Mouse (Mus musculus) hindbrain, embryonic 11.5 days (tissue): ENCODE measurements around the gene Itpk1. TPM values are rescaled to one million over a fixed set of nuclear protein-coding genes. Genes with fewer than 3 reads are reported as not detected.

Experiments
- ATAC-seq: fragments of 200-750 bp; cut with Nextera tagmentation; 2 replicates; pipeline ENCODE4 v1.8.0; 2017; ENCODE audit warnings: mild to moderate bottlenecking, moderate TSS enrichment, moderate library complexity; ENCODE audit not compliant: low FRiP score
- DNase-seq: peaks from one replicate; pipeline ENCODE4 v3.0.0-alpha.2; 2015; ENCODE audit warnings: low spot score
- H3K27ac ChIP-seq: fragments of 300-500 bp; sonication (generic); 2 replicates; pipeline ENCODE4 v1.5.1; 2014; ENCODE audit warnings: mild to moderate bottlenecking, low read depth, low read length
- H3K27me3 ChIP-seq: fragments of 300-500 bp; sonication (generic); 2 replicates; pipeline ENCODE4 v1.6.1; 2014; ENCODE audit warnings: mild to moderate bottlenecking, low read length, moderate library complexity, mixed read lengths; ENCODE audit not compliant: control insufficient read depth, insufficient read depth
- H3K36me3 ChIP-seq: fragments of 300-500 bp; sonication (generic); 2 replicates; pipeline ENCODE4 v1.6.1; 2014; ENCODE audit warnings: mild to moderate bottlenecking, low read length, moderate library complexity, mixed read lengths; ENCODE audit not compliant: control insufficient read depth, insufficient read depth
- H3K4me1 ChIP-seq: fragments of 300-500 bp; sonication (generic); replicated peaks from 2 replicates; pipeline ENCODE4 v1.6.1; 2014; ENCODE audit warnings: low read length, mixed read lengths; ENCODE audit not compliant: control insufficient read depth, insufficient read depth
- H3K4me2 ChIP-seq: fragments of 300-500 bp; sonication (generic); replicated peaks from 2 replicates; pipeline ENCODE4 v1.6.1; 2014; ENCODE audit warnings: mild to moderate bottlenecking, low read depth, low read length
- H3K4me3 ChIP-seq: fragments of 300-500 bp; sonication (generic); 2 replicates; pipeline ENCODE4 v1.5.1; 2014; ENCODE audit warnings: low read depth, low read length
- H3K9ac ChIP-seq: fragments of 300-500 bp; sonication (generic); 2 replicates; pipeline ENCODE4 v1.6.1; 2014; ENCODE audit warnings: low read depth, low read length
- H3K9me3 ChIP-seq: fragments of 300-500 bp; sonication (generic); 2 replicates; pipeline ENCODE4 v1.6.1; 2016; ENCODE audit warnings: low read length; ENCODE audit not compliant: control insufficient read depth
- WGBS: fragments of 180-500 bp; shearing (Covaris S2); extraction: QIAGEN DNeasy Blood & Tissue Kit; methylation state at CpG from one replicate; pipeline ENCODE4 v1.1.7; 2014; 5-methylcytosine and 5-hydroxymethylcytosine counted together
- polyA plus RNA-seq: library from polyadenylated mRNA; unstranded; fragments of >200 nt; fragmentation: Nextera tagmentation; extraction: Ambion mirVana; gene quantifications from 2 replicates; pipeline ENCODE4 v1.2.1, GENCODE M21; 2014

The Itpk1 gene
- polyA plus RNA-seq, 1 experiment from 2014 or later, result 14.1 TPM

GRCm38 (mm10) chr12:102598535-102598934 is 106.2 kb downstream of the Itpk1 start:
- Histone ChIP-seq H3K9me3 (no peaks in the 10 kb centered on the region), H3K4me2 (no peak overlapping the region), H3K36me3 (no peaks in the 10 kb centered on the region), H3K9ac (no peak overlapping the region), H3K27ac (no peak overlapping the region), H3K27me3 (no peaks in the 10 kb centered on the region), H3K4me3 (no peak overlapping the region), H3K4me1 (peaks cover 3% of the 10 kb centered on the region; the same call in 1 of the 2 replicates)
- DNase-seq (no peak), ATAC-seq (no peak)
- 98% methylated on average over 3 of the region's 3 CpGs for WGBS

GRCm38 (mm10) chr12:102597466-102597865 is 107.3 kb downstream of the Itpk1 start:
- Histone ChIP-seq H3K9ac (no peak overlapping the region), H3K4me1 (peaks cover 3% of the 10 kb centered on the region; the same call in 1 of the 2 replicates), H3K9me3 (no peaks in the 10 kb centered on the region), H3K36me3 (no peaks in the 10 kb centered on the region), H3K27me3 (no peaks in the 10 kb centered on the region), H3K4me3 (no peak overlapping the region), H3K27ac (no peak overlapping the region), H3K4me2 (no peak overlapping the region)
- DNase-seq (no peak), ATAC-seq (no peak)
- WGBS, result 74% methylated on average over 4 of the region's 4 CpGs

- no peak overlapping the region for H3K27ac ChIP-seq
- H3K4me3 ChIP-seq, result no peak overlapping the region
- no peaks in the 10 kb centered on the region for H3K9me3 ChIP-seq
- whole genome bisulfite sequencing, result 73% methylated on average over 7 of the region's 7 CpGs
- no peaks in the 10 kb centered on the region for H3K36me3 ChIP-seq
- ATAC-seq (no peak), DNase-seq (no peak)
- H3K9ac ChIP-seq, result no peak overlapping the region
- no peak overlapping the region for H3K4me2 ChIP-seq
- no peaks in the 10 kb centered on the region for H3K27me3 ChIP-seq
- peaks cover 3% of the 10 kb centered on the region; the same call in 1 of the 2 replicates for H3K4me1 ChIP-seq
Observed at GRCm38 (mm10) chr12:102596410-102596809, 108.3 kb downstream of the Itpk1 start.

- Histone ChIP-seq H3K27me3 (no peaks in the 10 kb centered on the region), H3K27ac (no peak overlapping the region), H3K36me3 (no peaks in the 10 kb centered on the region), H3K9ac (no peak overlapping the region), H3K4me1 (no peaks in the 10 kb centered on the region), H3K4me2 (no peak overlapping the region), H3K4me3 (no peak overlapping the region), H3K9me3 (no peaks in the 10 kb centered on the region)
- DNase-seq (no peak), ATAC-seq (no peak)
- WGBS, result 69% methylated on average over 9 of the region's 9 CpGs
Observed at GRCm38 (mm10) chr12:102594627-102595026, 110.1 kb downstream of the Itpk1 start.

GRCm38 (mm10) chr12:102593699-102594098 is 111.0 kb downstream of the Itpk1 start:
- Histone ChIP-seq H3K27ac (no peak overlapping the region), H3K4me1 (no peaks in the 10 kb centered on the region), H3K36me3 (no peaks in the 10 kb centered on the region), H3K4me3 (no peak overlapping the region), H3K4me2 (no peak overlapping the region), H3K9ac (no peak overlapping the region), H3K9me3 (no peaks in the 10 kb centered on the region), H3K27me3 (no peaks in the 10 kb centered on the region)
- ATAC-seq, result no peak
- DNase-seq, result no peak
- 74% methylated on average over 9 of the region's 9 CpGs for WGBS

GRCm38 (mm10) chr12:102590711-102591360 is 113.9 kb downstream of the Itpk1 start:
- ATAC-seq, result no peak
- no peak overlapping the region for H3K4me2 ChIP-seq
- H3K27me3 ChIP-seq, result no peaks in the 10 kb centered on the region
- H3K9ac ChIP-seq, result no peak overlapping the region
- no peak overlapping the region for H3K4me3 ChIP-seq
- no peaks in the 10 kb centered on the region for H3K4me1 ChIP-seq
- H3K27ac ChIP-seq, result no peak overlapping the region
- no peaks in the 10 kb centered on the region for H3K9me3 ChIP-seq
- no peak for DNase-seq
- WGBS, result 93% methylated on average over 17 of the region's 17 CpGs
- no peaks in the 10 kb centered on the region for H3K36me3 ChIP-seq

GRCm38 (mm10) chr12:102587106-102587505 is 117.6 kb downstream of the Itpk1 start:
- no peak overlapping the region for H3K9ac ChIP-seq
- DNase-seq (no peak), ATAC-seq (no peak)
- H3K4me1 ChIP-seq, result no peaks in the 10 kb centered on the region
- no peaks in the 10 kb centered on the region for H3K27me3 ChIP-seq
- H3K4me2 ChIP-seq, result no peak overlapping the region
- 92% methylated on average over 8 of the region's 8 CpGs for WGBS
- no peaks in the 10 kb centered on the region for H3K9me3 ChIP-seq
- no peak overlapping the region for H3K27ac ChIP-seq
- H3K36me3 ChIP-seq, result no peaks in the 10 kb centered on the region
- no peak overlapping the region for H3K4me3 ChIP-seq

GRCm38 (mm10) chr12:102586286-102586881 is 118.3 kb downstream of the Itpk1 start:
- 82% methylated on average over 9 of the region's 9 CpGs for WGBS
- Histone ChIP-seq H3K9me3 (no peaks in the 10 kb centered on the region), H3K9ac (no peak overlapping the region), H3K27me3 (no peaks in the 10 kb centered on the region), H3K27ac (no peak overlapping the region), H3K36me3 (no peaks in the 10 kb centered on the region), H3K4me2 (no peak overlapping the region), H3K4me1 (no peaks in the 10 kb centered on the region), H3K4me3 (no peak overlapping the region)
- ATAC-seq (no peak), DNase-seq (no peak)

- H3K27me3 ChIP-seq, result no peaks in the 10 kb centered on the region
- no peak for ATAC-seq
- no peak overlapping the region for H3K4me2 ChIP-seq
- H3K27ac ChIP-seq, result no peak overlapping the region
- no peak overlapping the region for H3K4me3 ChIP-seq
- no peak overlapping the region for H3K9ac ChIP-seq
- H3K36me3 ChIP-seq, result no peaks in the 10 kb centered on the region
- H3K4me1 ChIP-seq, result no peaks in the 10 kb centered on the region
- DNase-seq, result no peak
- H3K9me3 ChIP-seq, result no peaks in the 10 kb centered on the region
- WGBS, result 93% methylated on average over 3 of the region's 3 CpGs
Observed at GRCm38 (mm10) chr12:102585390-102585789, 119.3 kb downstream of the Itpk1 start.
